Mouse (Mus musculus): ENCODE data around the gene Krtap12-1. TPM values are rescaled to one million over a fixed set of nuclear protein-coding genes. Genes with fewer than 3 reads are reported as not detected.
"Not testable (repeated sequence)": the region's sequence is repeated elsewhere in the genome, so short reads cannot be mapped to it uniquely, and the experiment has no call there.

Gene Krtap12-1
- polyA plus RNA-seq, 1 experiment from 2014 or later, result not detected

- Histone ChIP-seq H3K4me1 (peaks cover 9% of the 10 kb centered on the region), H3K36me3 (replicated peaks) (no peaks in the 10 kb centered on the region), H3K27ac (no peak overlapping the region), H3K9me3 (no peaks in the 10 kb centered on the region), H3K27me3 (ENCODE audit: poor library complexity, severe bottlenecking) (no peaks in the 10 kb centered on the region), H3K4me3 (no peak overlapping the region)
- DNase-seq (ENCODE audit: extremely low spot score, low spot score), result no peak
Measured at GRCm38 (mm10) chr10:77753448-77753847, 33.0 kb downstream of the Krtap12-1 start.

- not testable (repeated sequence) for H3K9me3 ChIP-seq; H3K27me3 ChIP-seq (ENCODE audit: poor library complexity, severe bottlenecking); H3K4me1 ChIP-seq; H3K4me3 ChIP-seq; DNase-seq (ENCODE audit: extremely low spot score, low spot score); H3K36me3 ChIP-seq (replicated peaks); H3K27ac ChIP-seq
- 43% methylated on average over 1 of the region's 1 CpGs for WGBS
Measured at GRCm38 (mm10) chr10:77759582-77759981, 39.2 kb downstream of the Krtap12-1 start, which contains the start of gene Gm3233. TSS of gene Gm3233 (minus strand) at chr10:77759682.

- Histone ChIP-seq H3K4me3 (no peak overlapping the region), H3K9me3 (no peaks in the 10 kb centered on the region), H3K36me3 (replicated peaks) (no peaks in the 10 kb centered on the region), H3K27ac (no peak overlapping the region), H3K4me1 (no peaks in the 10 kb centered on the region), H3K27me3 (ENCODE audit: poor library complexity, severe bottlenecking) (no peaks in the 10 kb centered on the region)
- WGBS, result 82% methylated on average over 1 of the region's 1 CpGs
- no peak for DNase-seq (ENCODE audit: extremely low spot score, low spot score)
Measured at GRCm38 (mm10) chr10:77769727-77770126, 49.3 kb downstream of the Krtap12-1 start.

Other genes starting within 250 kb of the Krtap12-1 start
- gene Fam207a, start 204.8 kb upstream of the Krtap12-1 start, polyA plus RNA-seq (2016; fragmentation: Nextera tagmentation; extraction: Ambion mirVana), result 41.2 and 43.2 TPM in 2 replicates
- 0.44 and 0.76 TPM in 2 replicates for gene Itgb2, start 190.3 kb upstream of the Krtap12-1 start, polyA plus RNA-seq (2016; fragmentation: Nextera tagmentation; extraction: Ambion mirVana)
- gene Pttg1ip, start 138.9 kb upstream of the Krtap12-1 start, polyA plus RNA-seq (2016; fragmentation: Nextera tagmentation; extraction: Ambion mirVana), result 62.0 and 64.5 TPM in 2 replicates
- gene Sumo3, start 114.5 kb upstream of the Krtap12-1 start, polyA plus RNA-seq (2016; fragmentation: Nextera tagmentation; extraction: Ambion mirVana), result 439 and 448 TPM in 2 replicates
- 3.1 and 3.4 TPM in 2 replicates for gene Gm49325, start 114.4 kb upstream of the Krtap12-1 start, polyA plus RNA-seq (2016; fragmentation: Nextera tagmentation; extraction: Ambion mirVana)
- 102 and 104 TPM in 2 replicates for gene Ube2g2, start 98.3 kb upstream of the Krtap12-1 start, polyA plus RNA-seq (2016; fragmentation: Nextera tagmentation; extraction: Ambion mirVana)
- gene Tspear, start 34.0 kb upstream of the Krtap12-1 start, polyA plus RNA-seq (2016; fragmentation: Nextera tagmentation; extraction: Ambion mirVana), result 1.1 and 1.4 TPM in 2 replicates
- gene Gm19402, start 29.8 kb upstream of the Krtap12-1 start, polyA plus RNA-seq (2016; fragmentation: Nextera tagmentation; extraction: Ambion mirVana), result not detected in 2 replicates
- not detected in 2 replicates for gene Gm9508, start 23.4 kb upstream of the Krtap12-1 start, polyA plus RNA-seq (2016; fragmentation: Nextera tagmentation; extraction: Ambion mirVana)
- gene Gm10272, start 14.0 kb upstream of the Krtap12-1 start, polyA plus RNA-seq (2016; fragmentation: Nextera tagmentation; extraction: Ambion mirVana), result not detected in 2 replicates
- gene Gm10024, start 9.1 kb upstream of the Krtap12-1 start, polyA plus RNA-seq (2016; fragmentation: Nextera tagmentation; extraction: Ambion mirVana), result not detected in 2 replicates
- gene Gm10142, start 4.8 kb upstream of the Krtap12-1 start, polyA plus RNA-seq (2016; fragmentation: Nextera tagmentation; extraction: Ambion mirVana), result not detected in 2 replicates
- not detected in 2 replicates for gene Gm10100, start 5.9 kb downstream of the Krtap12-1 start, polyA plus RNA-seq (2016; fragmentation: Nextera tagmentation; extraction: Ambion mirVana)
- not detected in 2 replicates for gene Gm18596, start 22.0 kb downstream of the Krtap12-1 start, polyA plus RNA-seq (2016; fragmentation: Nextera tagmentation; extraction: Ambion mirVana)
- gene Gm9736, start 30.8 kb downstream of the Krtap12-1 start, polyA plus RNA-seq (2016; fragmentation: Nextera tagmentation; extraction: Ambion mirVana), result not detected in 2 replicates
- not detected in 2 replicates for gene Gm3233, start 39.1 kb downstream of the Krtap12-1 start, polyA plus RNA-seq (2016; fragmentation: Nextera tagmentation; extraction: Ambion mirVana)
- not detected in 2 replicates for gene Gm3238, start 50.7 kb downstream of the Krtap12-1 start, polyA plus RNA-seq (2016; fragmentation: Nextera tagmentation; extraction: Ambion mirVana)
- gene Gm7138, start 56.3 kb downstream of the Krtap12-1 start, polyA plus RNA-seq (2016; fragmentation: Nextera tagmentation; extraction: Ambion mirVana), result not detected in 2 replicates
- not detected in 2 replicates for gene Gm3250, start 61.9 kb downstream of the Krtap12-1 start, polyA plus RNA-seq (2016; fragmentation: Nextera tagmentation; extraction: Ambion mirVana)
- not detected in 2 replicates for gene Gm7137, start 67.6 kb downstream of the Krtap12-1 start, polyA plus RNA-seq (2016; fragmentation: Nextera tagmentation; extraction: Ambion mirVana)
- not detected in 2 replicates for gene Gm9639, start 74.5 kb downstream of the Krtap12-1 start, polyA plus RNA-seq (2016; fragmentation: Nextera tagmentation; extraction: Ambion mirVana)
- not detected in 2 replicates for gene Gm19668, start 78.5 kb downstream of the Krtap12-1 start, polyA plus RNA-seq (2016; fragmentation: Nextera tagmentation; extraction: Ambion mirVana)
- gene Gm9507, start 91.2 kb downstream of the Krtap12-1 start, polyA plus RNA-seq (2016; fragmentation: Nextera tagmentation; extraction: Ambion mirVana), result not detected in 2 replicates
- gene Gm2696, start 94.1 kb downstream of the Krtap12-1 start, polyA plus RNA-seq (2016; fragmentation: Nextera tagmentation; extraction: Ambion mirVana), result not detected in 2 replicates
- not detected in 2 replicates for gene Krtap10-4, start 106.5 kb downstream of the Krtap12-1 start, polyA plus RNA-seq (2016; fragmentation: Nextera tagmentation; extraction: Ambion mirVana)
- not detected in 2 replicates for gene Krtap10-10, start 115.3 kb downstream of the Krtap12-1 start, polyA plus RNA-seq (2016; fragmentation: Nextera tagmentation; extraction: Ambion mirVana)
- gene Gm36176, start 126.2 kb downstream of the Krtap12-1 start, polyA plus RNA-seq (2016; fragmentation: Nextera tagmentation; extraction: Ambion mirVana), result not detected in 2 replicates
- gene Gm10318, start 132.3 kb downstream of the Krtap12-1 start, polyA plus RNA-seq (2016; fragmentation: Nextera tagmentation; extraction: Ambion mirVana), result not detected in 2 replicates
- not detected in 2 replicates for gene Gm3285, start 141.4 kb downstream of the Krtap12-1 start, polyA plus RNA-seq (2016; fragmentation: Nextera tagmentation; extraction: Ambion mirVana)
- gene Lrrc3, start 181.9 kb downstream of the Krtap12-1 start, polyA plus RNA-seq (2016; fragmentation: Nextera tagmentation; extraction: Ambion mirVana), result 2.4 and 2.5 TPM in 2 replicates
- 0.53 and 0.57 TPM in 2 replicates for gene Trpm2, start 250.0 kb downstream of the Krtap12-1 start, polyA plus RNA-seq (2016; fragmentation: Nextera tagmentation; extraction: Ambion mirVana)